Mouse (Mus musculus) liver, embryonic 14.5 days (tissue): Measurements from ENCODE around the gene Dpf1. TPM values are rescaled to one million over a fixed set of nuclear protein-coding genes. Genes with fewer than 3 reads are reported as not detected.

Experiments
- ATAC-seq: fragments of 200-750 bp; cut with Nextera tagmentation; 2 replicates; pipeline ENCODE4 v1.8.0; 2017; ENCODE audit warnings: moderate number of reproducible peaks, mild to moderate bottlenecking, moderate library complexity; ENCODE audit not compliant: insufficient read depth
- DNase-seq, 3 experiments: peaks; one replicate each; pipeline ENCODE4 v3.0.0-alpha.2; 2012 to 2013; ENCODE audit warnings: low read depth in 3 of 3, low spot score in 3 of 3
- H3K27ac ChIP-seq: fragments of 300-500 bp; sonication (generic); 2 replicates; pipeline ENCODE4 v1.5.1; 2014; ENCODE audit warnings: moderate library complexity, mild to moderate bottlenecking, control low read depth, inconsistent platforms
- H3K27me3 ChIP-seq: fragments of 300-500 bp; sonication (generic); 2 replicates; pipeline ENCODE4 v1.6.1; 2014; ENCODE audit warnings: mild to moderate bottlenecking, low read length, moderate library complexity; ENCODE audit not compliant: control insufficient read depth, insufficient read depth
- H3K36me3 ChIP-seq: fragments of 300-500 bp; sonication (generic); replicated peaks from 2 replicates; pipeline ENCODE4 v1.6.1; 2014; ENCODE audit warnings: low read depth; ENCODE audit not compliant: control insufficient read depth, insufficient read depth
- H3K4me1 ChIP-seq, 2 experiments: fragments of 200-500 bp in 1 of 2; fragments of 300-500 bp in 1 of 2; sonication (generic) in 1 of 2; replicated peaks; 2 replicates each; pipeline ENCODE4 v1.6.1; 2012 to 2014; ENCODE audit warnings: antibody characterized with exemption in 1 of 2, inconsistent platforms in 1 of 2, low read length in 1 of 2; ENCODE audit not compliant: control insufficient read depth in 2 of 2, insufficient read depth in 2 of 2
- H3K4me2 ChIP-seq: fragments of 300-500 bp; sonication (generic); 2 replicates; pipeline ENCODE4 v1.6.1; 2014; ENCODE audit warnings: low read depth, mild to moderate bottlenecking, control low read depth, moderate library complexity
- H3K4me3 ChIP-seq, 2 experiments: fragments of 200-500 bp in 1 of 2; fragments of 300-500 bp in 1 of 2; sonication (generic) in 1 of 2; 2 replicates each; pipeline ENCODE4 v1.5.1; 2012 to 2014; ENCODE audit warnings: low read depth in 2 of 2, low read length in 2 of 2, mild to moderate bottlenecking in 2 of 2, control low read depth in 1 of 2, inconsistent platforms in 1 of 2, moderate library complexity in 1 of 2; ENCODE audit not compliant: insufficient read depth in 1 of 2
- H3K9ac ChIP-seq: fragments of 300-500 bp; sonication (generic); replicated peaks from 2 replicates; pipeline ENCODE4 v1.6.1; 2014; ENCODE audit warnings: mild to moderate bottlenecking, control low read depth, moderate library complexity
- H3K9me3 ChIP-seq: fragments of 300-500 bp; sonication (generic); 2 replicates; pipeline ENCODE4 v1.6.1; 2016; ENCODE audit warnings: low read length, mixed read lengths; ENCODE audit not compliant: control insufficient read depth
- CTCF ChIP-seq: IDR thresholded peaks from 2 replicates; pipeline ENCODE4 v1.5.1; 2016; ENCODE audit warnings: antibody characterized with exemption, low read depth, control low read depth
- EP300 ChIP-seq: IDR thresholded peaks from 2 replicates; pipeline ENCODE4 v1.6.1; 2016; ENCODE audit warnings: antibody characterized with exemption, low read depth
- WGBS: fragments of 180-500 bp; shearing (Covaris S2); extraction: QIAGEN DNeasy Blood & Tissue Kit; methylation state at CpG from one replicate; pipeline ENCODE4 v1.1.7; 2014; ENCODE audit not compliant: insufficient replicate concordance; 5-methylcytosine and 5-hydroxymethylcytosine counted together
- polyA plus RNA-seq, 2 experiments: library from polyadenylated mRNA; depleted of rRNA in 1 of 2; stranded (reverse) in 1 of 2; unstranded in 1 of 2; fragments of >200 nt; fragmentation: Nextera tagmentation in 1 of 2; extraction: Ambion mirVana in 1 of 2; gene quantifications; 2 replicates each; pipeline versions ENCODE4 v1.2.1 to v1.2.3; 2012 to 2014

Gene Dpf1
- polyA plus RNA-seq, 2 experiments, result 0.81 to 1.0 TPM

- no peak for TF ChIP-seq CTCF
- TF ChIP-seq EP300, result no peak
- no peak overlapping the region for H3K27ac ChIP-seq
- no peak overlapping the region for H3K4me3 ChIP-seq
- no peaks in the 10 kb centered on the region for H3K9me3 ChIP-seq
- H3K4me2 ChIP-seq, result no peak overlapping the region
- no peak for DNase-seq
- WGBS, result 40% methylated on average over 7 of the region's 7 CpGs
- peaks cover 6% of the 10 kb centered on the region; the same call in 1 of the 2 replicates for H3K27me3 ChIP-seq
- no peaks in the 10 kb centered on the region for H3K36me3 ChIP-seq
- no peak for ATAC-seq
- no peak overlapping the region for H3K9ac ChIP-seq
- H3K4me1 ChIP-seq, result peaks cover 0 to 7% of the 10 kb centered on the region in 2 experiments; a peak in 1 of 4 replicates
These were observed 11.9 kb upstream of the Dpf1 start for GRCm38 (mm10) chr7:29291616-29292457.

- H3K4me3 ChIP-seq, result no peak overlapping the region
These were observed 11.2 kb upstream of the Dpf1 start for GRCm38 (mm10) chr7:29292458-29293098.

GRCm38 (mm10) chr7:29293131-29294065 lies 10.4 kb upstream of the Dpf1 start:
- H3K4me1 ChIP-seq, result peaks cover 0 to 7% of the 10 kb centered on the region in 2 experiments; a peak in 1 of 4 replicates
- no peak overlapping the region for H3K4me2 ChIP-seq

More at GRCm38 (mm10) chr7:29292458-29293098, 11.2 kb upstream of the Dpf1 start:
- no peak overlapping the region for H3K9ac ChIP-seq
- H3K4me1 ChIP-seq, result peaks cover 0 to 7% of the 10 kb centered on the region in 2 experiments; a peak in 1 of 4 replicates
- DNase-seq, result no peak
- H3K36me3 ChIP-seq, result no peaks in the 10 kb centered on the region
- no peak for TF ChIP-seq CTCF
- TF ChIP-seq EP300, result no peak
- H3K27ac ChIP-seq, result no peak overlapping the region
- H3K4me2 ChIP-seq, result no peak overlapping the region
- peaks cover 6% of the 10 kb centered on the region; the same call in 1 of the 2 replicates for H3K27me3 ChIP-seq
- no peak for ATAC-seq
- H3K9me3 ChIP-seq, result no peaks in the 10 kb centered on the region
- 28% methylated on average over 8 of the region's 8 CpGs for WGBS

GRCm38 (mm10) chr7:29294111-29294761 lies 9.5 kb upstream of the Dpf1 start:
- no peak for TF ChIP-seq CTCF
- TF ChIP-seq EP300, result no peak
- Histone ChIP-seq H3K9ac (no peak overlapping the region), H3K4me2 (no peak overlapping the region), H3K4me1 (peaks cover 0 to 7% of the 10 kb centered on the region in 2 experiments; a peak in 1 of 4 replicates), H3K27ac (no peak overlapping the region), H3K9me3 (no peaks in the 10 kb centered on the region), H3K27me3 (peaks cover 3% of the 10 kb centered on the region; the same call in 1 of the 2 replicates), H3K36me3 (no peaks in the 10 kb centered on the region), H3K4me3 (no peak overlapping the region)
- ATAC-seq, result no peak
- no peak for DNase-seq
- 58% methylated on average over 13 of the region's 13 CpGs for WGBS

More at GRCm38 (mm10) chr7:29293131-29294065, 10.4 kb upstream of the Dpf1 start:
- no peak overlapping the region for H3K9ac ChIP-seq
- H3K9me3 ChIP-seq, result no peaks in the 10 kb centered on the region
- no peak overlapping the region for H3K4me3 ChIP-seq
- ATAC-seq (no peak), DNase-seq (no peak)
- no peak overlapping the region for H3K27ac ChIP-seq
- H3K27me3 ChIP-seq, result peaks cover 6% of the 10 kb centered on the region; the same call in 1 of the 2 replicates
- 52% methylated on average over 19 of the region's 19 CpGs for WGBS
- no peaks in the 10 kb centered on the region for H3K36me3 ChIP-seq
- TF ChIP-seq CTCF (no peak), EP300 (no peak)
